Mouse (Mus musculus): ENCODE measurements around the gene Psat1.

GRCm38 (mm10) chr19:15973365-15973764, 26.2 kb upstream of the Psat1 start:
- TF ChIP-seq CTCF (conservative IDR thresholded peaks at IDR 0.05 in 1 of 2, IDR thresholded peaks at IDR 0.05 in 1 of 2; ENCODE audit: low read depth in 2 of 2, low read length in 2 of 2) = no peak
- no peak for TF ChIP-seq POLR2A (IDR thresholded peaks at IDR 0.05; ENCODE audit: low read depth, low read length)
- no peak for TF ChIP-seq ZKSCAN1 (IDR thresholded peaks at IDR 0.05; ENCODE audit: borderline replicate concordance, low read depth, low read length)
- TF ChIP-seq POLR2AphosphoS2 (IDR thresholded peaks at IDR 0.05; ENCODE audit: low read depth, low read length) = no peak
- TF ChIP-seq USF1 (IDR thresholded peaks at IDR 0.05; ENCODE audit: low read depth, low read length) = no peak
- TF ChIP-seq UBTF (IDR thresholded peaks at IDR 0.05; ENCODE audit: low read depth, low read length) = no peak
- TF ChIP-seq JUND (conservative IDR thresholded peaks at IDR 0.05; ENCODE audit: low read depth, low read length) = no peak
- TF ChIP-seq ZMIZ1 (IDR thresholded peaks at IDR 0.05; ENCODE audit: low read depth, low read length) = no peak
- TF ChIP-seq EP300 (IDR thresholded peaks at IDR 0.05; ENCODE audit: low read length) = no peak
- TF ChIP-seq ELF1 (IDR thresholded peaks at IDR 0.05; ENCODE audit: low read depth, low read length) = no peak
- TF ChIP-seq USF2 (conservative IDR thresholded peaks at IDR 0.05; ENCODE audit: low read depth, low read length) = no peak
- TF ChIP-seq RAD21 (IDR thresholded peaks at IDR 0.05; ENCODE audit: low read depth, low read length) = no peak
- no peak for TF ChIP-seq PAX5 (IDR thresholded peaks at IDR 0.05; ENCODE audit: low read length)
